Mouse (Mus musculus): Measurements from ENCODE around the gene Nup98. TPM values are rescaled to one million over a fixed set of nuclear protein-coding genes. Genes with fewer than 3 reads are reported as not detected.

Nup98 gene
- total RNA-seq, 2 experiments from 2014 or later, result 61.1 to 78.2 TPM

DNA sequence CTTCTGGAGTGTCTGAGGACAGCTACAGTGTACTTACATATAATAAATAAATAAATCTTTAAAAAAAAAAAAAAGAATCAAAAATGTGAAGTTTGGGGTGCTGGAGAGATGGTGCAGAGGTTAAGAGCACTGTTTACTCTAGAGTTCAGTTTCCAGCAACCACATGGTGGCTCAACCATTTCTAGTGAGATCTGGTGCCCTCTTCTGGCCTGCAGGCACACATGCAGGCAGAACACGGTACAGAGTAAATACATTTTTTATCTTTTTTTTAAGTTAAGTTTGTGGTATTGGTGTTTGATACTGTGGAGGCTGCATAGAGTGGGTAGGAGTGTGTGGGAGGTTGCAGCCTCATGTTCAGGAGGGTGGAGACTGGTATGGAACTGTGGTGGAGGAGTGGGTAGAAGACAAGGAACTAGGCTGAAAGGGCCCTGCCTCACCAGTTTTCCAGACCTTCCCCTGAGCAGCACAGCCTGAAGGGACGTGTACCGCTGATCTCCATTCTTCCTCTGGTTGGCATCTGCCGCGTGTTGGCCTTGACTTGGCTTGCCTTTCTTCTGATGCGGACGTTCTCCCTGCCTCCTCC, 133.2 kb downstream of the Nup98 start:
- peak in 1 of 2 experiments; percentile 41 for DNase-seq

Other genes starting within 250 kb of the Nup98 start
- gene Il18bp, start 191.5 kb downstream of the Nup98 start, total RNA-seq (2021), result 1 to 10 TPM; 7.6 to 9.6 TPM
- 10 to 100 TPM; 33.0 to 38.6 TPM for gene Rnf121, start 144.7 kb downstream of the Nup98 start, total RNA-seq (2021)
- 10 to 100 TPM in 1 of 2 experiments, 1 to 10 TPM in 1; 9.7 to 12.2 TPM for gene Xndc1, start 144.7 kb downstream of the Nup98 start, total RNA-seq (2021)
- 1 to 10 TPM in 1 of 2 experiments, under 1 TPM in 1; 0.70 to 1.0 TPM for gene Xntrpc, start 144.5 kb downstream of the Nup98 start, total RNA-seq (2021)
- gene Trpc2, start 127.1 kb downstream of the Nup98 start, total RNA-seq (2021), result under 1 TPM in 1 of 2 experiments, not detected in 1; 0.46 TPM
- gene Art1, start 108.4 kb downstream of the Nup98 start, total RNA-seq (2021), result not detected
- not detected for gene Art5, start 100.7 kb downstream of the Nup98 start, total RNA-seq (2021)
- gene Chrna10, start 93.3 kb downstream of the Nup98 start, total RNA-seq (2021), result not detected
- 100 to 1,000 TPM in 1 of 2 experiments, 10 to 100 TPM in 1; 64.1 to 103 TPM for gene Pgap2, start within 50 bp of the Nup98 start, total RNA-seq (2021)
- gene Rhog, start 45.9 kb upstream of the Nup98 start, total RNA-seq (2021), result 10 to 100 TPM; 53.8 to 55.6 TPM
- 10 to 100 TPM; 63.5 to 73.1 TPM for gene Stim1, start 57.6 kb upstream of the Nup98 start, total RNA-seq (2021)
- 10 to 100 TPM; 19.2 to 21.4 TPM for gene Rrm1, start 231.5 kb upstream of the Nup98 start, total RNA-seq (2021)